Comparison of ENCODE assay signal across 41 mouse cellular contexts in genomic region chr2:154007381-154007780, GRCm38 (mm10). TPM values are rescaled to one million over a fixed set of nuclear protein-coding genes. Genes with fewer than 3 reads are reported as not detected.
"Had no signal": no experiment of that assay in that cellular context is flagged by ENCODE, and none has a peak within 500 bp of the region (broad histone marks: within the 10 kb centered on the region; RNA-seq: fewer than 3 reads in every experiment).

No protein-coding gene starts in this region.

- DNase-seq: gastrocnemius, adult 2 months; gastrocnemius, postnatal 10 days; gastrocnemius, postnatal 25 days; heart, adult 18-20 months; heart, postnatal 10 days; heart, postnatal 4 days; kidney, adult 18-20 months; kidney, adult 8-10 months; kidney, postnatal 10 days; kidney, postnatal 25 days; kidney, postnatal 4 days; liver; liver, embryonic 13.5 days had no signal

RNA-seq across cellular contexts. Expression of gene Bpifa2, which starts 0.7 kb away (rescaled TPM):
- total RNA-seq: gastrocnemius, adult 2 months; gastrocnemius, postnatal 10 days; gastrocnemius, postnatal 25 days; gastrocnemius, postnatal 4 days; granulocyte monocyte progenitor cell, adult 5-6 weeks; heart, adult 18-20 months; heart, adult 8-10 months; heart, postnatal 25 days; heart, postnatal 4 days; layer of hippocampus, adult 2 months; layer of hippocampus, postnatal 10 days; layer of hippocampus, postnatal 25 days; left cerebral cortex, adult 2 months; left cerebral cortex, postnatal 14 days; left cerebral cortex, postnatal 36 days had no signal
- polyA plus RNA-seq: heart, embryonic 10.5 days; heart, embryonic 12.5 days; heart, embryonic 14.5 days; heart, embryonic 16.5 days; hindbrain, embryonic 10.5 days; hindbrain, embryonic 12.5 days; hindbrain, embryonic 14.5 days; hindbrain, embryonic 16.5 days; inflammation-experienced regulatory T-cells, adult 6 months; intestine, embryonic 15.5 days; intestine, postnatal 0 days; kidney, embryonic 14.5 days; kidney, embryonic 16.5 days; limb, embryonic 10.5 days; limb, embryonic 12.5 days; limb, embryonic 14.5 days; liver, embryonic 11.5 days; liver, embryonic 13.5 days; liver, embryonic 15.5 days had no signal

RNA-seq across cellular contexts. Expression of gene Bpifa6, which starts 32.6 kb away (rescaled TPM):
- total RNA-seq: gastrocnemius, adult 2 months; gastrocnemius, postnatal 10 days; gastrocnemius, postnatal 25 days; gastrocnemius, postnatal 4 days; granulocyte monocyte progenitor cell, adult 5-6 weeks; heart, adult 18-20 months; heart, adult 8-10 months; heart, postnatal 10 days; heart, postnatal 25 days; heart, postnatal 4 days; layer of hippocampus, adult 2 months; layer of hippocampus, postnatal 10 days; layer of hippocampus, postnatal 25 days; left cerebral cortex, adult 2 months; left cerebral cortex, postnatal 14 days; left cerebral cortex, postnatal 36 days had no signal
- polyA plus RNA-seq: heart, embryonic 10.5 days; heart, embryonic 12.5 days; heart, embryonic 14.5 days; heart, embryonic 16.5 days; hindbrain, embryonic 10.5 days; hindbrain, embryonic 12.5 days; hindbrain, embryonic 14.5 days; hindbrain, embryonic 16.5 days; inflammation-experienced regulatory T-cells, adult 6 months; intestine, embryonic 15.5 days; intestine, postnatal 0 days; kidney, embryonic 14.5 days; kidney, embryonic 16.5 days; limb, embryonic 10.5 days; limb, embryonic 12.5 days; limb, embryonic 14.5 days; liver, embryonic 11.5 days; liver, embryonic 13.5 days; liver, embryonic 15.5 days had no signal
